Mouse (Mus musculus) bone marrow, adult 2 months (tissue): ENCODE results near the gene Os9.

ENCODE experiments used
- CTCF ChIP-seq: fragments of 200-500 bp; IDR thresholded peaks from 2 replicates; pipeline ENCODE4 v1.5.1; 2011; ENCODE audit warnings: low read length, control low read depth; ENCODE audit not compliant: control insufficient read depth, insufficient read depth
- POLR2A ChIP-seq: fragments of 200-500 bp; IDR thresholded peaks from 2 replicates; pipeline ENCODE4 v1.6.1; 2011; ENCODE audit warnings: low read depth, mild to moderate bottlenecking, control low read depth, low read length, borderline replicate concordance; ENCODE audit not compliant: control insufficient read depth

DNA sequence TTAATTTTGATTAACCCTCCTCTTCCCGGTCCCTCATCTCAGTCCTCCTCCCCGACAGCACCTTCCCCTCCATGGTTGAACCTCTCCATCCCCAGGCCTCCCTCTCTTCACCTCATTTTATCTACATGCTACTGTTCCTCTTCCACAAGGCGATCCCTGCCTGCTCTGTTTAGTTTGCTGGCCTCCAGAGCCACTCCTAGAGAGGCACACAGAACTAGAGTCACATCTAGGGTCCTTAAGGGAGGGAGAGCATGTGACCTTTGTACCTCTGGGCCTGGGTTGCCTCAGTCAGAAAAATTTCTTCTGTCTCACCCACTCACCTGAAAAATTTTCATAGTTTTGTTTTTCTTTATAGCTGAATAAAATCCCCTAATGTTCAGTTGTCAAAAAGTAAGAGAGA lies 17.0 kb upstream of the Os9 start:
- TF ChIP-seq CTCF = no peak
- no peak for TF ChIP-seq POLR2A
